Mouse (Mus musculus): ENCODE data around the gene Ptpre. TPM values are rescaled to one million over a fixed set of nuclear protein-coding genes. Genes with fewer than 3 reads are reported as not detected.

Gene Ptpre
- polyA plus RNA-seq, 1 experiment = 21.2 TPM

DNA sequence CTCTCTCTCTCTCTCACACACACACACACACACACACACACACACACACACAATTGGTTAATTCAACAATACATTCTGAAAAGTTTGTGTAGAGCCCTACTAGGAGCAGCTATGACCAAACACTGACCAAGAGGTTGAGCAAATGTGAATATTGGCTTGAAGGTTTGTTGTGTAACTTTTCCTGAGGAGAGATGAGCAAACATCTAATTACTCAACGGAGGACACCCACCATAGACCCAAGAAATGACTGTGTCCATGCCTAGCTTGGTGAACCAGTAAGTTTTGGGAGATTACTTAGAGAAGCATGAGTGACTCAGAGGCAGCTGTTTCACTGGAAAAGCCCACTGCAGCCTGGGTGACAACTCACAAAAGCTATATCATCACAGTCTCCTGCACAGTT, 107.2 kb downstream of the Ptpre start:
- DNase-seq = no peak
- WGBS = 85% methylated on average over 1 of the region's 1 CpGs
- TF ChIP-seq POLR2A (IDR thresholded peaks at IDR 0.05; ENCODE audit: borderline replicate concordance, insufficient read depth, low read length) (no peak), CTCF (IDR thresholded peaks at IDR 0.05; ENCODE audit: borderline replicate concordance, insufficient read depth, low read depth, low read length) (no peak)
- Histone ChIP-seq H3K27me3 (ENCODE audit: control insufficient read depth, insufficient read depth, low read length) (no peaks in the 10 kb centered on the region), H3K4me1 (ENCODE audit: control insufficient read depth, insufficient read depth, low read length) (peaks cover 4% of the 10 kb centered on the region), H3K27ac (ENCODE audit: insufficient read depth, low read length) (no peak overlapping the region), H3K4me3 (replicated peaks; ENCODE audit: insufficient read depth, low read depth, low read length) (no peak overlapping the region)

DNA sequence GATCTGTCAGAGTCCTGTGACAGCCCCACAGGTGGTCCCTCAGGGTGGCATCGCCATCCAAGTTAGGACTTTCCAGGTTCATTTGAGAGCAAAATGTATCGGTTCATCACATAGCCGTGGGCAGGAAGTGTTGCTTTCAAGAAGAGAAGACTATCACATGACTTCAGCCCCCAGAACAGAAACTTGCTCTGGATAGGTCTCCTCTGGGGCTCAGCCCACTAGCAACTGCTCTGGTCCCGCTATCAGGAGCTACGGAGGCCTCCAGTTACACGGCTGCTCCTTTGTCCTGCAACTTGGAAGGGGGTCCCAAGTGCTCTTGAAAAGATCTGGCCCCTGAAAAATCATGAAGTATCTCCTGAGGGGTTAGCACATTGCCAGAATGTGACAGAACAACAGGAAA, 109.7 kb downstream of the Ptpre start:
- Histone ChIP-seq H3K4me3 (replicated peaks; ENCODE audit: insufficient read depth, low read depth, low read length) (no peak overlapping the region), H3K27me3 (ENCODE audit: control insufficient read depth, insufficient read depth, low read length) (no peaks in the 10 kb centered on the region), H3K27ac (ENCODE audit: insufficient read depth, low read length) (no peak overlapping the region), H3K4me1 (ENCODE audit: control insufficient read depth, insufficient read depth, low read length) (peaks cover 4% of the 10 kb centered on the region)
- no peak for TF ChIP-seq CTCF (IDR thresholded peaks at IDR 0.05; ENCODE audit: borderline replicate concordance, insufficient read depth, low read depth, low read length)
- TF ChIP-seq POLR2A (IDR thresholded peaks at IDR 0.05; ENCODE audit: borderline replicate concordance, insufficient read depth, low read length) = no peak
- WGBS = 67% methylated on average over 6 of the region's 6 CpGs
- no peak for DNase-seq

DNA sequence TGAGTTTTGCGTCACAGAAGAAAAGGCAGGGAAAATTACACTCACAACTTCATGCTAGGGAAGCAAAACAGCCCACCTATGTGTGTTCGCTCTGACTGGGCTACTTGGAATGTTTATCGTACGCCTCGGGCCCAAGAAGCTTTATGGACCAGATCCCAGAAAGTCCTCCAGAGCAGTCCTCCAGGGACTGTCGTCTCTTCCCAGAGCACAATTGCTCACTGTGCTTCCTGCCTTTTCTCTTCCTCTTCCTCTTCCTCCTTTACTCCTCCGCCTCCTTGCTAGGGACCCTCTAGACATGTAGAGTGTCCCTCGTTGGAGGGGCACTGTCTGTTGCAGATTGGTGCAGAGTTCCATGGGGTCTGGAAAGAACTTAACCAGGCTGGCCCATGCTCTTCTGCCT, 111.5 kb downstream of the Ptpre start:
- DNase-seq = no peak
- no peaks in the 10 kb centered on the region for H3K4me1 ChIP-seq (ENCODE audit: control insufficient read depth, insufficient read depth, low read length)
- no peak overlapping the region for H3K4me3 ChIP-seq (replicated peaks; ENCODE audit: insufficient read depth, low read depth, low read length)
- no peaks in the 10 kb centered on the region for H3K27me3 ChIP-seq (ENCODE audit: control insufficient read depth, insufficient read depth, low read length)
- 77% methylated on average over 8 of the region's 8 CpGs for WGBS
- TF ChIP-seq CTCF (IDR thresholded peaks at IDR 0.05; ENCODE audit: borderline replicate concordance, insufficient read depth, low read depth, low read length) (no peak), POLR2A (IDR thresholded peaks at IDR 0.05; ENCODE audit: borderline replicate concordance, insufficient read depth, low read length) (no peak)
- no peak overlapping the region for H3K27ac ChIP-seq (ENCODE audit: insufficient read depth, low read length)

DNA sequence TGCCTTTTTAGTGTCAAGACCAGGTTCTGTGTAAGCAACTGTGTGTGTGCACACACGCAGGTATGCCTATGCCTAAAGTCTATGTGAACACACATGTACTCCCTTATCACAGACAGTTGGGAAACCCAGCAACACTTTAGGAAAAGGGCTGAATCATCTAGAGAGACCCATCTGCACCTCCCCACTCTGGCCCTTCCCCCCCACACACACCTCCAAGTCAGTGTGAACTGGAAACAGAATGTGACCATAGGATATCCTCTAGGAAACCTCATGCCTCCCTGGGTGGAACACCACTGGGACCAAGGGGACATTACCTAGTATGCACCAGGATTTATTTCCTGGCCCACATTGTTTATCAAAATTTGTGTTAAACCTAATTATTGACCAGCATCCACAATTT, 112.0 kb downstream of the Ptpre start:
- H3K4me3 ChIP-seq (replicated peaks; ENCODE audit: insufficient read depth, low read depth, low read length) = no peak overlapping the region
- no peak overlapping the region for H3K27ac ChIP-seq (ENCODE audit: insufficient read depth, low read length)
- no peaks in the 10 kb centered on the region for H3K27me3 ChIP-seq (ENCODE audit: control insufficient read depth, insufficient read depth, low read length)
- 98% methylated on average over 1 of the region's 1 CpGs for WGBS
- no peak for DNase-seq
- TF ChIP-seq POLR2A (IDR thresholded peaks at IDR 0.05; ENCODE audit: borderline replicate concordance, insufficient read depth, low read length) (no peak), CTCF (IDR thresholded peaks at IDR 0.05; ENCODE audit: borderline replicate concordance, insufficient read depth, low read depth, low read length) (no peak)
- no peaks in the 10 kb centered on the region for H3K4me1 ChIP-seq (ENCODE audit: control insufficient read depth, insufficient read depth, low read length)

DNA sequence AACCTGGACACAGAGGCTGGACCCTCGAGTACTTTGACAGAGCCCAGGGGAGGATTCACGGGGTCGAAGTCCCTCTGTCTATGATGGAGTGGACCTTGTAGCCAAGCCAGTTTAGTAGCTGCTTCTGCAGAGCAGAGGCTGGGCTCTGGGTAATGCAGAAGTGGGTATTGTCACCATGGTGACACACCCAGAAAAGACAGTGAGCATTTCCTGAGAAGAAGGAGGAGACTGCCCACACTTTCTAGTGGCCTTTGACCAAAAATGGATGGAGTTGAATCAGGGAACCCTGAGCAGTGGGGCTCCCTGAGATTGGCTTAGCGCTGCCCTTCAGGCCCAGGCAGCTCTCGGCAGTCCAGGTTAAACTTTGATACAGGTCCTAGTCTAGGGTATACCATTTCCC, 112.8 kb downstream of the Ptpre start:
- DNase-seq = no peak
- TF ChIP-seq CTCF (IDR thresholded peaks at IDR 0.05; ENCODE audit: borderline replicate concordance, insufficient read depth, low read depth, low read length) (no peak), POLR2A (IDR thresholded peaks at IDR 0.05; ENCODE audit: borderline replicate concordance, insufficient read depth, low read length) (no peak)
- Histone ChIP-seq H3K27me3 (ENCODE audit: control insufficient read depth, insufficient read depth, low read length) (no peaks in the 10 kb centered on the region), H3K4me3 (replicated peaks; ENCODE audit: insufficient read depth, low read depth, low read length) (no peak overlapping the region), H3K27ac (ENCODE audit: insufficient read depth, low read length) (no peak overlapping the region), H3K4me1 (ENCODE audit: control insufficient read depth, insufficient read depth, low read length) (no peaks in the 10 kb centered on the region)
- 81% methylated on average over 5 of the region's 5 CpGs for WGBS

DNA sequence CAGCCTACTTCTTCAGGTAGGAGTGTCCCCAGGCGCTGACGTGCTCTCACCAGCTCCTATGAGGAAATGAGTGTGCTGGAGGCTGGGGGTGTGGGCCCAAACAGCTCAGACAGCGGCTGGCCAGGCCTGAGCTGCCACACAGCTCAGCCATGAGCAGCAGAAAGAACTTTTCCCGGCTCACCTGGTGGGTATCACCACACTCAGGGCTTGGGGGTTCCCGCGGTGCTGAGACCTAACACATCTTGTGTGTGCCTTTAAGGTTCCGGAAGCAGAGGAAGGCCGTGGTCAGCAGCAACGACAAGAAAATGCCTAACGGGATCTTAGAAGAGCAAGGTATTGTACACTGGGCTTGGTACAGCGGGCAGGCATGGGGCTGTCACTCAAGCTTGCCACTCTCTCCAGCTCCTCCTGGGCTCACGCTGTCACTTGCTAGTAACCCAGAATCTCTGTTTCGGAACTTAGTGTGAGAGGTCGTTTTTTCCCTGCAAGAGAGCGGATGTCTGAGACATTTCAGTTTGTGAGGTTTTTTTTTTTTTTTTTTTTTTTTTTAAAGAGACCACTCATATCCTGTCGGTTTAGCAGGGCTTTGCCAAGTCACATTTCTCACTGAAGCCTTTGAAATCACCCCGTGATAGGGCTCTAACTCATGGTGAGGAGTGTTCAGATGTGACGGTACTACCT, 114.7 kb downstream of the Ptpre start:
- WGBS = 66% methylated on average over 18 of the region's 18 CpGs
- no peak overlapping the region for H3K4me3 ChIP-seq (replicated peaks; ENCODE audit: insufficient read depth, low read depth, low read length)
- no peaks in the 10 kb centered on the region for H3K4me1 ChIP-seq (ENCODE audit: control insufficient read depth, insufficient read depth, low read length)
- TF ChIP-seq CTCF (IDR thresholded peaks at IDR 0.05; ENCODE audit: borderline replicate concordance, insufficient read depth, low read depth, low read length) (no peak), POLR2A (IDR thresholded peaks at IDR 0.05; ENCODE audit: borderline replicate concordance, insufficient read depth, low read length) (no peak)
- H3K27me3 ChIP-seq (ENCODE audit: control insufficient read depth, insufficient read depth, low read length) = no peaks in the 10 kb centered on the region
- DNase-seq = no peak
- H3K27ac ChIP-seq (ENCODE audit: insufficient read depth, low read length) = no peak overlapping the region

DNA sequence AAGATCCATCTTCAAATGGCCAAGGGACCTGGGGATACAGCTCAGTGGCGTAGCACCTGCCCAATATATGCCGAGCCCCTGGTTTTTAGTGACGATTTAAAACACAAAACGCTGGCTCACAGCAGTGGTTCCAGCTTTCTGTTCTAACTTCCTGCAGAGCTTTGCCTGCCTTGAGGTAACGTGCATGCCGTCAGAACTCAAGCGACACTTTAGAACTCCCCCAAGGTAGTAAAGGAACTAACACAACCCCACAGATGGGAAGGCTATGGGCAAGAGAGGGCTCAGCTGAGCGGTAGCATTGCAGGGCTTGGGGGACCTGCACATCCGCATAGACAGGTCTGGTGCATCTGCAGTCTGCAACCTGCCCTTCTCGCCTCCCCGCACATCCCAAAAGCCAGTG, 115.5 kb downstream of the Ptpre start:
- DNase-seq = no peak
- Histone ChIP-seq H3K27ac (ENCODE audit: insufficient read depth, low read length) (no peak overlapping the region), H3K27me3 (ENCODE audit: control insufficient read depth, insufficient read depth, low read length) (no peaks in the 10 kb centered on the region), H3K4me3 (replicated peaks; ENCODE audit: insufficient read depth, low read depth, low read length) (no peak overlapping the region), H3K4me1 (ENCODE audit: control insufficient read depth, insufficient read depth, low read length) (no peaks in the 10 kb centered on the region)
- 77% methylated on average over 11 of the region's 11 CpGs for WGBS
- TF ChIP-seq POLR2A (IDR thresholded peaks at IDR 0.05; ENCODE audit: borderline replicate concordance, insufficient read depth, low read length) (no peak), CTCF (IDR thresholded peaks at IDR 0.05; ENCODE audit: borderline replicate concordance, insufficient read depth, low read depth, low read length) (no peak)

DNA sequence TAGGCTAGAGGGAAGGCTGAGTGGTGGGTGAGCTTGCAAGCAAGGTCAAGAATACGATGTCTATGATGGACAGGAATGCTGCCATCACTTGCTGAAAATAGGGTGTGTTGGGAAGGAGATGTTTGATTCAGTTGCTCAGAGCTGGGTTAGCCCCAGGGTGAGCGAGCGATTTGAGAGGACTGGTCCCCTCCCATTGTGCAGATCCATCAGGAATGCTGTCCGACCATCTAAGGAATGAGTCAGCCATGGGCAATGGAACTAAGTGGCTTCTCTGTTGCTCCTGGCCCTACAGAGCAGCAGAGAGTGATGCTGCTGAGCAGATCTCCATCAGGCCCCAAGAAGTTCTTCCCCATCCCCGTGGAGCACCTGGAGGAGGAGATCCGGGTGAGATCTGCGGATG, 116.3 kb downstream of the Ptpre start:
- Histone ChIP-seq H3K27me3 (ENCODE audit: control insufficient read depth, insufficient read depth, low read length) (no peaks in the 10 kb centered on the region), H3K4me3 (replicated peaks; ENCODE audit: insufficient read depth, low read depth, low read length) (no peak overlapping the region), H3K27ac (ENCODE audit: insufficient read depth, low read length) (no peak overlapping the region), H3K4me1 (ENCODE audit: control insufficient read depth, insufficient read depth, low read length) (no peaks in the 10 kb centered on the region)
- TF ChIP-seq POLR2A (IDR thresholded peaks at IDR 0.05; ENCODE audit: borderline replicate concordance, insufficient read depth, low read length) (no peak), CTCF (IDR thresholded peaks at IDR 0.05; ENCODE audit: borderline replicate concordance, insufficient read depth, low read depth, low read length) (no peak)
- WGBS = 91% methylated on average over 7 of the region's 7 CpGs
- DNase-seq = no peak
